Mouse (Mus musculus): ENCODE data around the gene Snx8.

DNA sequence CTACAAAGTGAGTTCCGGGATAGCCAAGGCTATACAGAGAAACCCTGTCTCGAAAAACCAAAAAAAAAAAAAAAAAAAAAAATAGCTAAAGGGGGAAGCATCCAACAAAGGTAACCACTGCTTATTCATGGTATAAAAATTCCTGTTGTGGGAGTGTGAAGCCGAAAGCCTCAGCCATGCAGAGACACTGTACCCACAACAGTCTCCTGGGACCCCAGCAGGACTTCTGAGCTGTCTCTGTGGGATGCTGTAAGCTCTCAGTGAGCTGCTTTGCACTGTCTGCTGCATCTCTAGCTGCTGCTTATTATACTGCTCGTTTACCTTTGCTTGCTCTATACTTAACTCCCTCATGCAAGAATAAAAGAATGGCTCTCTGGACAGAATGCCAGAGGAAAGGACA, 90.8 kb downstream of the Snx8 start:
- TF ChIP-seq CTCF (conservative IDR thresholded peaks at IDR 0.05; ENCODE audit: insufficient read depth, insufficient read length, low read depth, low read length) (no peak), POLR2A (IDR thresholded peaks at IDR 0.05; ENCODE audit: low read depth, low read length) (no peak)
